Mouse (Mus musculus) small intestine, adult 2 months (tissue): Measurements from ENCODE around the gene Ush1c. TPM values are rescaled to one million over a fixed set of nuclear protein-coding genes. Genes with fewer than 3 reads are reported as not detected.

Source experiments
- H3K27ac ChIP-seq: fragments of 200-500 bp; 2 replicates; pipeline ENCODE4 v1.5.1; 2012; ENCODE audit warnings: low read depth, low read length, control low read depth, inconsistent platforms; ENCODE audit not compliant: insufficient read depth
- H3K27me3 ChIP-seq: fragments of 200-500 bp; 2 replicates; pipeline ENCODE4 v1.6.1; 2012; ENCODE audit warnings: mild to moderate bottlenecking, moderate library complexity, low read length, inconsistent platforms; ENCODE audit not compliant: control insufficient read depth, insufficient read depth
- H3K36me3 ChIP-seq: fragments of 200-500 bp; 2 replicates; pipeline ENCODE4 v1.6.1; 2012; ENCODE audit warnings: mild to moderate bottlenecking, low read length, control low read depth, inconsistent platforms; ENCODE audit not compliant: control insufficient read depth, insufficient read depth
- H3K4me1 ChIP-seq: fragments of 200-500 bp; 2 replicates; pipeline ENCODE4 v1.6.1; 2012; ENCODE audit warnings: low read length, inconsistent platforms, mixed read lengths; ENCODE audit not compliant: control insufficient read depth, insufficient read depth, insufficient read length
- H3K4me3 ChIP-seq: fragments of 200-500 bp; 2 replicates; pipeline ENCODE4 v1.5.1; 2012; ENCODE audit warnings: low read depth, mild to moderate bottlenecking, control low read depth, inconsistent platforms, low read length, moderate library complexity
- CTCF ChIP-seq: fragments of 200-500 bp; IDR thresholded peaks from 2 replicates; pipeline ENCODE4 v1.5.1; 2012; ENCODE audit warnings: low read depth, mild to moderate bottlenecking, control low read depth, inconsistent platforms, low read length, moderate library complexity, mixed read lengths; ENCODE audit not compliant: insufficient replicate concordance, insufficient read length; ENCODE audit errors: extremely low read depth
- POLR2A ChIP-seq: fragments of 200-500 bp; IDR thresholded peaks from 2 replicates; pipeline ENCODE4 v1.6.1; 2012; ENCODE audit warnings: low read depth, mild to moderate bottlenecking, control low read depth, inconsistent platforms, low read length, moderate library complexity
- WGBS: fragments of 180-500 bp; shearing (Covaris S2); methylation state at CpG from one replicate; pipeline ENCODE4 v1.1.7; 2018; 5-methylcytosine and 5-hydroxymethylcytosine counted together
- polyA plus RNA-seq: library from polyadenylated mRNA; depleted of rRNA; stranded (reverse); fragments of >200 nt; gene quantifications from 2 replicates; pipeline ENCODE4 v1.2.3, GENCODE M21; 2012; rRNA removed

Gene Ush1c
- polyA plus RNA-seq, 1 experiment, result 105 TPM

- Histone ChIP-seq H3K36me3 (no peaks in the 10 kb centered on the region), H3K4me1 (no peaks in the 10 kb centered on the region), H3K4me3 (no peak overlapping the region), H3K27ac (no peak overlapping the region), H3K27me3 (no peaks in the 10 kb centered on the region)
- no peak for TF ChIP-seq CTCF
- no peak for TF ChIP-seq POLR2A
- WGBS, result 81% methylated on average over 7 of the region's 7 CpGs
These were observed 91.5 kb downstream of the Ush1c start for GRCm38 (mm10) chr7:46146675-46147308.

Other genes with a start within 250 kb of the Ush1c start
- 7.4 and 25.5 TPM in 2 replicates for gene Abcc6, start 208.2 kb downstream of the Ush1c start, polyA plus RNA-seq
- gene Nomo1, start 204.8 kb downstream of the Ush1c start, polyA plus RNA-seq, result 25.1 and 53.1 TPM in 2 replicates
- 0.67 and 0.96 TPM in 2 replicates for gene Kcnj11, start 137.7 kb downstream of the Ush1c start, polyA plus RNA-seq
- gene Abcc8, start 58.5 kb downstream of the Ush1c start, polyA plus RNA-seq, result 1.3 and 2.4 TPM in 2 replicates
- 0.04 TPM in 1 of 2 replicates, not detected in the other for gene Otog, start 2.5 kb upstream of the Ush1c start, polyA plus RNA-seq
- gene Myod1, start 138.0 kb upstream of the Ush1c start, polyA plus RNA-seq, result not detected in 2 replicates
- gene Kcnc1, start 158.0 kb upstream of the Ush1c start, polyA plus RNA-seq, result 0.29 and 0.34 TPM in 2 replicates